ENCODE assay signal across 9 mouse cellular contexts in the genomic region with DNA sequence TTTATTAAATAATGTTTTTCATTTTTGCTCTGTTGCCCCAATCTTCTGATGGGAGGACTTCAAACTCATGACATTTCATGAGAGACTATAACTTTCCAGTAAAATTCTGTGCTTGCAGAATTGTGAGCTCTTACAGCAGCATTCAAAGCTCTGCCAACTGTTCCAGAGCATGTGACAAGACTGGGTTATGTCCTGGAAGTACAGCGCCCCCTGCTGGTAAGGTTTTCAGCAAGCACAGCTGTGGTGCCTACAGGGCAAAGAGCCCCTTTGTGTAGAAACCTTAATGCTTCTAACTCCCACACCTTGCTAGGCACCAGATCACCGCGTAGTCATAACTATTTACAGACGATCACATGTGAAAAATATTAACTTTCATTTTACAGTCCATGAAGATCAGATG.
DNase-seq lines count a peak whose midpoint lies in the region; ATAC-seq lines count a peak whose summit lies in the region.
"Had no signal": no experiment of that assay in that cellular context is flagged by ENCODE, and none has a peak within 500 bp of the region (broad histone marks: within the 10 kb centered on the region; RNA-seq: fewer than 3 reads in every experiment).

No protein-coding gene starts in this region.

- no peaks in the 10 kb centered on the region for H3K4me1 ChIP-seq in intestine, embryonic 14.5 days (replicated peaks; ENCODE audit: control insufficient read depth, insufficient read depth, low read length)
- H3K4me1 ChIP-seq in midbrain, embryonic 12.5 days = no peaks in the 10 kb centered on the region

- no peak overlapping the region for H3K27ac ChIP-seq in intestine, embryonic 14.5 days (ENCODE audit: low read depth)
- no peak overlapping the region for H3K27ac ChIP-seq in midbrain, embryonic 12.5 days (replicated peaks)

- no peak overlapping the region for H3K9ac ChIP-seq in intestine, embryonic 14.5 days (ENCODE audit: low read length)
- H3K9ac ChIP-seq in midbrain, embryonic 12.5 days (replicated peaks) = no peak overlapping the region

- H3K9me3 ChIP-seq in intestine, embryonic 14.5 days (ENCODE audit: control insufficient read depth, low read length) = no peaks in the 10 kb centered on the region
- H3K9me3 ChIP-seq in midbrain, embryonic 12.5 days = no peaks in the 10 kb centered on the region
- H3K9me3 ChIP-seq: megakaryocyte, embryonic 14.5 days had no signal

- H3K4me3 ChIP-seq in intestine, embryonic 14.5 days (ENCODE audit: low read depth, low read length) = no peak overlapping the region
- no peak overlapping the region for H3K4me3 ChIP-seq in midbrain, embryonic 12.5 days
- H3K4me3 ChIP-seq: megakaryocyte, embryonic 14.5 days had no signal

- no peaks in the 10 kb centered on the region for H3K27me3 ChIP-seq in intestine, embryonic 14.5 days (replicated peaks; ENCODE audit: control insufficient read depth, insufficient read depth, low read length)
- no peaks in the 10 kb centered on the region for H3K27me3 ChIP-seq in midbrain, embryonic 12.5 days

- no peak overlapping the region for H3K4me2 ChIP-seq in intestine, embryonic 14.5 days (ENCODE audit: low read length)
- H3K4me2 ChIP-seq in midbrain, embryonic 12.5 days (replicated peaks) = no peak overlapping the region

- no peaks in the 10 kb centered on the region for H3K36me3 ChIP-seq in intestine, embryonic 14.5 days (ENCODE audit: control insufficient read depth, insufficient read depth, low read length)
- H3K36me3 ChIP-seq in midbrain, embryonic 12.5 days = no peaks in the 10 kb centered on the region

- 46% methylated on average over 4 of the region's 4 CpGs for WGBS in intestine, embryonic 14.5 days
- WGBS in midbrain, embryonic 12.5 days = 33% methylated on average over 4 of the region's 4 CpGs

- no peak for ATAC-seq in intestine, embryonic 14.5 days (replicated peaks; ENCODE audit: low FRiP score, low TSS enrichment, low read depth)
- peak; percentile 83 for ATAC-seq in midbrain, embryonic 12.5 days (ENCODE audit: low FRiP score, low read depth)
- ATAC-seq in monocyte, adult 5-6 weeks (replicated peaks; ENCODE audit: insufficient number of reproducible peaks, low FRiP score, low TSS enrichment, poor library complexity, severe bottlenecking) = no peak

- peak; percentile 89 for DNase-seq in ZHBTc4 (ENCODE audit: low read depth, low spot score)
- DNase-seq in cerebellum, postnatal 14 days = peak; percentile 82 to 91
- peak; percentile 48 for DNase-seq in gastrocnemius, adult 18-20 months (ENCODE audit: low spot score)
- peak; percentile 86 for DNase-seq in intestine, embryonic 14.5 days (ENCODE audit: low spot score)
- DNase-seq in left cerebral cortex, adult 8-10 months (ENCODE audit: low spot score in 2 of 2) = peak; percentile 57 to 75
- DNase-seq in spleen, postnatal 10 days (ENCODE audit: low spot score in 2 of 2) = peak; percentile 16 to 74
